Mouse (Mus musculus) left cerebral cortex, postnatal 36 days (tissue): ENCODE measurements around the gene Mamstr. TPM values are rescaled to one million over a fixed set of nuclear protein-coding genes. Genes with fewer than 3 reads are reported as not detected.
"Not testable (repeated sequence)": the region's sequence is repeated elsewhere in the genome, so short reads cannot be mapped to it uniquely, and the experiment has no call there.

Experiments used
- DNase-seq, 2 experiments: peaks; one replicate each; pipeline ENCODE4 v3.0.0; 2021 to 2022; ENCODE audit warnings: low spot score in 2 of 2, mixed read lengths in 1 of 2
- intact Hi-C: fragments of 180-260 bp; cut with DNase I; formaldehyde crosslinking; loops from one replicate; pipeline ENCODE4 v1.15.1; 2025
- total RNA-seq, 2 experiments: library from RNA; stranded (reverse); gene quantifications; 2 replicates each; pipeline ENCODE4 v1.2.3; 2021

Gene Mamstr
- total RNA-seq, 2 experiments from 2014 or later, result 4.1 to 5.1 TPM

- intact Hi-C loops, result loop anchor here (5.0 kb wide), 1 partner anchor 37 kb away; the partner anchor contains the start of gene Ntn5
- no peak for DNase-seq
Measured at GRCm38 (mm10) chr7:45644872-45645590, 5.3 kb downstream of the Mamstr start.

GRCm38 (mm10) chr7:45645591-45645971 is 5.8 kb downstream of the Mamstr start:
- DNase-seq, result no peak
- intact Hi-C loops, result no loop called here

DNA sequence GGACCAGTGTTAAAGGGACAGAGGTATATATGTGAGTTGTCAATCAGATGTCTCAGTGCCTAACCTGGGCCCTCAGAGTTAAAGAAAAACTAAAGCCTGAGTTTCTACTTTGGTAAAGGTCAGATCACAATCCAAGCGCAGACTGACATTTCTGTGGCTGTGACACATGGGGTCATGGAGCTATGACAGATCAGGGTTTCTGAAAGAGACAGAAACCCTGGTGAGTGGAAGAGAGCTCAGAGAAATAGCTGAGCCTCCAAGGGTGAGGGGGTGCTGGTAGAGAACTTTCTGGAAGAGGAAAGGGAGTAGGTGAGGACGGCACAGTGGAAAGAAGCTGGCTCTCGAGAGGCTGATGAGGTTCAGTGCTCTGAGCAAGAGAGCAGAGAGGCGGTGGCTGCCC is 6.9 kb downstream of the Mamstr start:
- intact Hi-C loops, result no loop called here
- DNase-seq, result no peak

- no peak for DNase-seq
- intact Hi-C loops, result no loop called here
Measured at GRCm38 (mm10) chr7:45649351-45649750, 9.6 kb downstream of the Mamstr start.

- intact Hi-C loops, DNase-seq: not testable (repeated sequence)
Measured at GRCm38 (mm10) chr7:45650484-45650883, 10.7 kb downstream of the Mamstr start.

DNA sequence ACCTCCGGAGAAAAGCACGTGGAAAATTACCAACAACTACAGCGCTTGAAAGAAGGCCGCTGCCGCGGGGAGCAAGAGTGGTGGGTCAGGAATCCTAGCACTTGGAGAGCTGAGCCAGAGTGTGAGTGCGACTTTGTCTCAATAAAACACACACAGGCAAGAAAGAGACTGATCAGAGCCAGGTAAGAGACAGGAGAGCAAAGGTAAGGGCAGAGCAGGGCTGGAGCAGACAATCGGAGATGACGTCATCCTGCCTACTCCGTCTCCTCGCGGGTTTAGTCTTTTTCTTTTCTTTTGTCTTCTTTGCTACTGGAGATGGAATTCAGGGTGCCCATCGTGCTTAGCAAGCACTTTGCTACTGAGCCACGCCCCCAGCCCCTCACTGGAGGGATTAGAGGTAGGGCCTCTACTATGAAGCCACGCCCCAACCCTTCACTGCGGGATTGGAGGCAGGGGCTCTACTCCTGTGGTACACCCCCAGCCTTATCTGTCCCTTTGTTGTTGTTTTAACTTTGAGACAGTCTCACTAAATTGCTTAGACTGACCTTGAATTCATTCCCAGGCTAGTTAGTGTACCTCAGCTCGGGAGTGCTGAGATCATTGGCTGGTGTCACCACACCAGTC is 14.8 kb downstream of the Mamstr start:
- no peak for DNase-seq
- intact Hi-C loops, result no loop called here

GRCm38 (mm10) chr7:45660746-45661478 is 21.1 kb downstream of the Mamstr start:
- intact Hi-C loops, result no loop called here
- DNase-seq, result no peak

DNA sequence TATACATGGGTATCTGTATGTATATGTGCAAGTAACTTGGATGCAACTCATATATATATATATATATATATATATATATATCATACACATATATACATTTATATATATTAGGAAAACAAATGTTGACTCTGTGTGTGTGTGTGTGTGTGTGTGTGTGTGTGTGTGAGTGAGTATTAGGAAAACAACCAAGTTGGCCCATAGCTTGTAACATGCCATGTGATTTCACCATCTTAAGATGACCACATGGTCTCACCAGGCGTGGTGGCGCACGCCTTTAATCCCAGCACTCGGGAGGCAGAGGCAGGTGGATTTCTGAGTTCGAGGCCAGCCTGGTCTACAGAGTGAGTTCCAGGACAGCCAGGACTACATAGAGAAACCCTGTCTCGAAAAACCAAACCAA is 21.9 kb downstream of the Mamstr start:
- intact Hi-C loops, DNase-seq: not testable (repeated sequence)

DNA sequence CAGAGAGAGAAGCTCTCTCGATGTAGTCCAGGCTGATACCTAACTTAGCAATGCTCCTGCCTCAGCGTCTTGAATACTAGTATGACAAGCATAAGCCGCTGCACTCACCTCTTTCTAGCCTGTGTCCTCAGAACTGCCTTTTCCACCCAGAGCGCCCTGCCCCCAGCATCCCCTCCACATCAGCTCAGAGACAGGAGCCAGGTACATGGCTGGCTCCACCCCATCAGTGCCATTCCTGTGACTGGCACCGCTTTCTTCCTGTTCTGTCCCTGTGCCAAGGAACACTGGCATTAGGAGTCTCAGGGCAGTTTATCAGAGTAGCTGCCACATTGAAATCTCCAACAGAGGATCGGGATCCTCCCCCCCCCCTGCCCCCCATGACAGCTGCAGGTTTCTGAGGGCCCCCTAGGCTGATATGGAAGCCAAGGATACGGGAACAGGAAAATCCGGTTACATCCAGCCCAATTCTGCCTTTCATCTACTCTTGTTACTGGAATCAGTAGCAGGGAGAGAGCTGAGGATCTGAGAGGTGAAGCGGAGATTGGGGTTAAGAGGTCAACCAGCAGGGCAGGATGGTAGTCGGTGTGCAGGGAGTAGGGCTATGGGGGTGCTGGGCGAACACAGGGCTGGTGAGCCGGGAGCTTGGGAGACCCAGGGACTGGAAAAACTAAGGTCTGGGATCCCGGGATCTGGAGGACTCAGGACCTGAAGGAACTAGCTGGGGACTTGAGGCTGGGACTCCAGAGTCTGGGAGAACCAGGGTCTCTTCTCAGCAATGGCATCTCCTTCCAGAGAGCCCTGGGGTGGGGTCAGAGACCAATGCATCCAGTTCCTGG is 25.7 kb downstream of the Mamstr start:
- DNase-seq, result no peak
- intact Hi-C loops, result no loop called here

- intact Hi-C loops, result no loop called here
- DNase-seq, result no peak
Measured at GRCm38 (mm10) chr7:45666161-45666560, 26.4 kb downstream of the Mamstr start, which contains the start of gene Fut2. Gene Fut2 (minus strand): TSS chr7:45666394.

DNA sequence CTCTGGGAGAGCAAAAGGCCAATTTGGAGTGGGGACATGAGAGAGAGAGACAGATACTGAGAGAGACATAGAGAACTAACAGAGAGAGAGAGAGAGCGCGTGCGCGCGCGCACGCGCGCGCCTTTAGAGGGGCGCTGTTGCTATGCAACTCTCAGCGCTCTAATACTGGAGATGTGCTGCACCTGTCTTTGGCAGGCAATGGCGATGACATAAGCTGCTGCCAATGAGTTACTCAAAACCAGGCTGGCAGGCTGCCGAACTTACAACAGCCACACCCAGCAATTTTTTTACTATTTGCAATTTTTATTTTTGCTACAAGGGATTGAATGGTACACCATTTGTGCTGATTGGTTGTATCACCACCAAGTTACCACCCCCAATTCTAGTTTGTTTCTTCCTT is 28.0 kb downstream of the Mamstr start:
- DNase-seq, result no peak

DNA sequence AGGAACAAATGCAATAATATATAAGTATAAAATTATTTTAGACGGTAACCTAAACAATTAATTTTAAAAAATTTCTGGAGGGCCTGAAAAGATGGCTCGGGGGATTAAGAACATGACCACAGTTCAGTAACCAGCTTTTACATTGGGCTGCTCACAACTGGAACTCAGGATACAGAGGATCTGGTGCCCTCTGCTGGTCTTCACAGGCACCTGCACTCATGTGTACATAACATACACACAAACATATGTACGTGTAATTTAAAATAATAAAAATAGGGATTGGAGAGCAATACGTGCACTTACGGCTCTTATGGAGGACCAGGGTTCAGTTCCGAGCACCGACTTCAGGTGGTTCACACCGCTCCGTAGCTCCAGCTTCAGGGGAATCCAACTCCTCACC is 29.1 kb downstream of the Mamstr start:
- no peak for DNase-seq
- intact Hi-C loops, result no loop called here

More for the DNA sequence above, 28.0 kb downstream of the Mamstr start:
- intact Hi-C loops, result no loop called here

DNA sequence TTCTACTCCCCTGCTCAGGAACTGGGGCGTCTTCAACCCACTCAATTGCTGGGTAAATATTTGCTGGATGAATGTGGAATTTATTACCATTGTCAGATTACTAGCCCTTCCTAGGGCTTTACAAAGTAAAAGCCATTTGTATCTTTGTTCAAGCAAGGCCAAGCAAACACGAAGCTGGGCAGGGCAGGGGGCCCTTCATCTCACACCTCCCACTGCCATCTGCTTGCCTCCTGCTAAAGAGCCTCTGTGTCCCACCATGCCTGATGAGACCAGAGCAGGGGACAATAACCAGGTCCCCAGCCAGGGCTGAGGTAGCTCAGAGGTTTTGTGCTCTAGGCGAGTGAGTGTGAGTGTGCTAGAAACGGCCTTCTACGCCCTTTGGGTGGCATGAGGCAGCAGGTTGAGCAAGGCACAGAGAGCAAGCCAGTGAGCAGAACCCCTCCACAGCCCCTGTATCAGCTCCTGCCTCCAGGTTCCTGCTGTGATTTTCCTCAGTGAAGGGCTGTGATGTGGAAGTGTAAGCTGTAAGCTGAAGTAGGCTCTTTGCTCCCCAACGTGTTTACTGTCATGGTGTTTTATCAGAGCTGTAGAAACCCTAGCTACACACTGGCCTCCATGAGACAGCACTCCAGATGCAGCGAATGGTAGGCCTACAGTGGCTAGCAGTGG is 38.0 kb downstream of the Mamstr start:
- no peak for DNase-seq
- intact Hi-C loops, result no loop called here

DNA sequence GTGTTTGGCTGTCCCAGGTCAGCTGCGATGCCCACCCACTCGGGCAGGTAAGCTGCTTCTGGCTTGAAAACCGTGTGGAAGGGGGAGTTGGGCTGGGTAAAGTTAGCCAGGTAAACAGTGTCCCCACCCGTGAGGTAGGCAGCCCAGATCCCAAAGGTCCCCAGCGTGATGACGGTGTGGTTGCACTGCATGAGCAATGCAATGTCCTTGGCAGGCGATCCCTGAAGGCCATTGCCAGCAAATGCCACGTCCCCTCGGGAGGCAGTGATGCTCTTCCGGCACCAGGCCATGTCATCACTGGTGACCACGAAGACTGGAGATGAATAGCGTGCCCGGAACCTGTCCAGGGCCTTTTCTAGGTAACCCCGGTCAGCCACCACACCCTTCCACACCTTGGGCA is 38.7 kb downstream of the Mamstr start:
- intact Hi-C loops, result no loop called here
- DNase-seq, result no peak

GRCm38 (mm10) chr7:45679966-45680621 is 40.3 kb downstream of the Mamstr start:
- no peak for DNase-seq
- intact Hi-C loops, result loop anchor here (5.0 to 10.0 kb wide), 3 partner anchors 38 to 205 kb away; no protein-coding TSS in a partner anchor

DNA sequence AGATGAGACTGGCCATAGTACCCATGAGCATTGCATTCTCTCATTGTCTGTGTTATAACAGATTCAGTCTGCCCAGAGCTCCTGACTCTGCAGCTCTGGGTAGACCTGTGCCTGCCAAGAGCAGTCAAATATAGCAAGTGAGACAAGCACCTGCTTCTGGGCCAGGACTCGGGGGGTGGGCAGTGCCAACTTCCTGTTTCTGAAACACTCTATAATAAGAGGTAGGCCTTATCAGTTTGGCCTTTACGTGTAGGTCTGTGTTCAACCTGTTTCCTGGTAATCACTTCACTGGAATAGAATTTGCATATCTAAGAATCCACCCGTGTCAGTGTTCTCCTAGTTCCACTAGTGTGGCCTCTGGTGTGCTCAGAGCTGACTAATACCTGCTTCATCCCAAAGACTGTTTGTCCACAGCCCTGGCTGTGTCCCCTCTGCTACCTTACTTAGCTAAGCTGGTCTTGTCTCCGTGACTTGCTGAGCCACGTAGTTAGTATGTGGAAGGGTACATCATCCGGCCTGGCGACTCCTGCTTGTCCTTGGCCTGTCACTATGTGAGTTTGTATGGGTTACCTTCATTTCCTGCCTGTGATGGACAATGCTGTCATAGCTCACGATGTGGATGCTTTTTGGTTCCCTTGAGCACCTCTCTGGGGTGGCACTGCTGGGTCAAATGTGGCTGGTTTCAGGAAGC is 41.4 kb downstream of the Mamstr start:
- DNase-seq, result no peak
- intact Hi-C loops, result loop anchor here (5.0 to 10.0 kb wide), 3 partner anchors 39 to 206 kb away; no protein-coding TSS in a partner anchor

- DNase-seq, result peak; percentile 81 to 85
- intact Hi-C loops, result loop anchor here (5.0 to 10.0 kb wide), 3 partner anchors 40 to 208 kb away; no protein-coding TSS in a partner anchor
Measured at GRCm38 (mm10) chr7:45682144-45683126, 42.7 kb downstream of the Mamstr start.
